Mouse (Mus musculus) gastrocnemius, adult 2 months (tissue): ENCODE data around the gene Dclre1a. TPM values are rescaled to one million over a fixed set of nuclear protein-coding genes. Genes with fewer than 3 reads are reported as not detected.

Source experiments
- DNase-seq: peaks from one replicate; pipeline ENCODE4 v3.0.0; 2022
- H3K27ac ChIP-seq: fragments of 200-600 bp; 2 replicates; pipeline ENCODE4 v1.8.1; 2022; ENCODE audit warnings: mild to moderate bottlenecking
- H3K4me3 ChIP-seq: fragments of 200-600 bp; 2 replicates; pipeline ENCODE4 v1.8.1; 2022; ENCODE audit warnings: mild to moderate bottlenecking, moderate library complexity
- CTCF ChIP-seq: fragments of 200-600 bp; IDR thresholded peaks from 2 replicates; pipeline ENCODE4 v1.8.1; 2022; ENCODE audit warnings: antibody characterized with exemption, mild to moderate bottlenecking, moderate library complexity
- intact Hi-C: fragments of 180-260 bp; cut with DNase I; formaldehyde crosslinking; loops from one replicate; pipeline ENCODE4 v1.15.1; 2025
- long read RNA-seq, 2 experiments: library from polyadenylated mRNA; stranded (forward); transcript quantifications; one replicate each; pipeline ENCODE4 v2.0.0; 2021
- total RNA-seq, 2 experiments: library from RNA; stranded (reverse); gene quantifications; 2 replicates each; pipeline ENCODE4 v1.2.3; 2021

Gene Dclre1a
- total RNA-seq: 1 to 10 TPM; 3.3 to 4.7 TPM
- long read RNA-seq, experiment 1, partial matches to known transcripts: 1 of 5 reads
- long read RNA-seq, experiment 1, other reads (novel, unspliced or antisense): 4 of 5 reads
- long read RNA-seq, experiment 2, partial matches to known transcripts: 1 of 3 reads
- long read RNA-seq, experiment 2, other reads (novel, unspliced or antisense): 2 of 3 reads

GRCm38 (mm10) chr19:56547456-56548229, at the start of gene Dclre1a:
Gene Dclre1a (minus strand): TSS chr19:56548222.
- H3K4me3 ChIP-seq: peak within 1 kb of the TSS; percentile 88
- H3K27ac ChIP-seq: peak within 1 kb of the TSS; percentile 98
- intact Hi-C loops: no loop called here
- TF ChIP-seq CTCF: peak; percentile 24; the same call in 1 of the 2 replicates
- peak; percentile 78 for DNase-seq

GRCm38 (mm10) chr19:56592472-56592871, 44.5 kb upstream of the Dclre1a start:
- no peak overlapping the region for H3K4me3 ChIP-seq
- intact Hi-C loops: no loop called here
- no peak overlapping the region for H3K27ac ChIP-seq
- no peak for TF ChIP-seq CTCF
- DNase-seq: no peak

GRCm38 (mm10) chr19:56590250-56590649, 42.2 kb upstream of the Dclre1a start:
- no peak for DNase-seq
- TF ChIP-seq CTCF: no peak
- intact Hi-C loops: no loop called here
- H3K4me3 ChIP-seq: no peak overlapping the region
- H3K27ac ChIP-seq: no peak overlapping the region

- intact Hi-C loops: loop anchor here (5.0 kb wide), 1 partner anchor 188 kb away; no protein-coding TSS in a partner anchor
- Histone ChIP-seq H3K27ac (no peak overlapping the region), H3K4me3 (no peak overlapping the region)
- DNase-seq: no peak
- no peak for TF ChIP-seq CTCF
Measured at GRCm38 (mm10) chr19:56589455-56589854, 41.4 kb upstream of the Dclre1a start.

- TF ChIP-seq CTCF: no peak
- intact Hi-C loops: loop anchor here (5.0 kb wide), 1 partner anchor 188 kb away; no protein-coding TSS in a partner anchor
- H3K27ac ChIP-seq: peak overlapping the region; percentile 74; the same call in 1 of the 2 replicates
- H3K4me3 ChIP-seq: no peak overlapping the region
- no peak for DNase-seq
Measured at GRCm38 (mm10) chr19:56589008-56589407, 41.0 kb upstream of the Dclre1a start.

GRCm38 (mm10) chr19:56588205-56588626, 40.2 kb upstream of the Dclre1a start:
- no peak for TF ChIP-seq CTCF
- peak overlapping the region; percentile 74 for H3K27ac ChIP-seq
- H3K4me3 ChIP-seq: no peak overlapping the region
- intact Hi-C loops: loop anchor here (5.0 kb wide), 1 partner anchor 189 kb away; no protein-coding TSS in a partner anchor
- peak; percentile 90 for DNase-seq

GRCm38 (mm10) chr19:56586320-56586719, 38.3 kb upstream of the Dclre1a start:
- no peak for DNase-seq
- Histone ChIP-seq H3K4me3 (no peak overlapping the region), H3K27ac (no peak overlapping the region)
- no peak for TF ChIP-seq CTCF
- intact Hi-C loops: loop anchor here (5.0 kb wide), 1 partner anchor 191 kb away; no protein-coding TSS in a partner anchor

GRCm38 (mm10) chr19:56584288-56584687, 36.3 kb upstream of the Dclre1a start:
- intact Hi-C loops: no loop called here
- TF ChIP-seq CTCF: no peak

GRCm38 (mm10) chr19:56583785-56584184, 35.8 kb upstream of the Dclre1a start:
- no peak overlapping the region for H3K27ac ChIP-seq
- intact Hi-C loops: no loop called here
- no peak overlapping the region for H3K4me3 ChIP-seq
- DNase-seq: no peak
- TF ChIP-seq CTCF: no peak

More at GRCm38 (mm10) chr19:56584288-56584687, 36.3 kb upstream of the Dclre1a start:
- no peak overlapping the region for H3K4me3 ChIP-seq
- DNase-seq: no peak
- H3K27ac ChIP-seq: no peak overlapping the region

GRCm38 (mm10) chr19:56581981-56582380, 34.0 kb upstream of the Dclre1a start:
- H3K4me3 ChIP-seq: no peak overlapping the region
- intact Hi-C loops: no loop called here
- no peak for DNase-seq
- H3K27ac ChIP-seq: no peak overlapping the region
- TF ChIP-seq CTCF: no peak

- intact Hi-C loops: no loop called here
- DNase-seq: no peak
- TF ChIP-seq CTCF: no peak
- Histone ChIP-seq H3K4me3 (no peak overlapping the region), H3K27ac (no peak overlapping the region)
Measured at GRCm38 (mm10) chr19:56577801-56578200, 29.8 kb upstream of the Dclre1a start.

- intact Hi-C loops: no loop called here
- no peak overlapping the region for H3K27ac ChIP-seq
- no peak for DNase-seq
- no peak for TF ChIP-seq CTCF
- no peak overlapping the region for H3K4me3 ChIP-seq
Measured at GRCm38 (mm10) chr19:56573184-56573583, 25.2 kb upstream of the Dclre1a start.

GRCm38 (mm10) chr19:56571913-56572312, 23.9 kb upstream of the Dclre1a start:
- H3K4me3 ChIP-seq: no peak overlapping the region
- no peak overlapping the region for H3K27ac ChIP-seq
- TF ChIP-seq CTCF: no peak
- intact Hi-C loops: no loop called here
- no peak for DNase-seq
